Mouse (Mus musculus): ENCODE data around the gene Ptprk. TPM values are rescaled to one million over a fixed set of nuclear protein-coding genes. Genes with fewer than 3 reads are reported as not detected.

The Ptprk gene
- total RNA-seq, 2 experiments from 2014 or later, result 72.8 to 87.9 TPM

- DNase-seq (ENCODE audit: low spot score in 2 of 2), result no peak
- intact Hi-C loops (cut with DNase I), result no loop called here
Measured at GRCm38 (mm10) chr10:28260651-28261050, 186.0 kb downstream of the Ptprk start.

GRCm38 (mm10) chr10:28262159-28262558 is 187.5 kb downstream of the Ptprk start:
- intact Hi-C loops (cut with DNase I), result no loop called here
- no peak for DNase-seq (ENCODE audit: low spot score in 2 of 2)

- intact Hi-C loops (cut with DNase I), result no loop called here
Measured at GRCm38 (mm10) chr10:28263546-28263945, 188.9 kb downstream of the Ptprk start.

GRCm38 (mm10) chr10:28270273-28270672 is 195.7 kb downstream of the Ptprk start:
- intact Hi-C loops (cut with DNase I), result no loop called here
- DNase-seq (ENCODE audit: low spot score in 2 of 2), result no peak

More at GRCm38 (mm10) chr10:28263546-28263945, 188.9 kb downstream of the Ptprk start:
- DNase-seq (ENCODE audit: low spot score in 2 of 2), result no peak

- DNase-seq (ENCODE audit: low spot score in 2 of 2), result no peak
- intact Hi-C loops (cut with DNase I), result no loop called here
Measured at GRCm38 (mm10) chr10:28271729-28272606, 197.3 kb downstream of the Ptprk start.

GRCm38 (mm10) chr10:28278757-28279156 is 204.1 kb downstream of the Ptprk start:
- DNase-seq (ENCODE audit: low spot score in 2 of 2), result no peak
- intact Hi-C loops (cut with DNase I), result no loop called here

GRCm38 (mm10) chr10:28297531-28297930 is 222.9 kb downstream of the Ptprk start:
- intact Hi-C loops (cut with DNase I), result no loop called here
- DNase-seq (ENCODE audit: low spot score in 2 of 2), result no peak

GRCm38 (mm10) chr10:28299207-28299606 is 224.6 kb downstream of the Ptprk start:
- intact Hi-C loops (cut with DNase I), result no loop called here
- no peak for DNase-seq (ENCODE audit: low spot score in 2 of 2)

GRCm38 (mm10) chr10:28303856-28304255 is 229.2 kb downstream of the Ptprk start:
- intact Hi-C loops (cut with DNase I), result loop anchor here (10.0 kb wide), 1 partner anchor 229 kb away; the partner anchor contains the start of gene Ptprk
- no peak for DNase-seq (ENCODE audit: low spot score in 2 of 2)

GRCm38 (mm10) chr10:28304292-28304875 is 229.8 kb downstream of the Ptprk start:
- no peak for DNase-seq (ENCODE audit: low spot score in 2 of 2)
- intact Hi-C loops (cut with DNase I), result loop anchor here (10.0 kb wide), 1 partner anchor 230 kb away; the partner anchor contains the start of gene Ptprk

- intact Hi-C loops (cut with DNase I), result loop anchor here (10.0 kb wide), 1 partner anchor 232 kb away; the partner anchor contains the start of gene Ptprk
- no peak for DNase-seq (ENCODE audit: low spot score in 2 of 2)
Measured at GRCm38 (mm10) chr10:28306451-28307086, 231.9 kb downstream of the Ptprk start.

GRCm38 (mm10) chr10:28311369-28311768 is 236.7 kb downstream of the Ptprk start:
- intact Hi-C loops (cut with DNase I), result no loop called here

GRCm38 (mm10) chr10:28322995-28323394 is 248.4 kb downstream of the Ptprk start:
- DNase-seq (ENCODE audit: low spot score in 2 of 2), result no peak
- intact Hi-C loops (cut with DNase I), result no loop called here

More at GRCm38 (mm10) chr10:28311369-28311768, 236.7 kb downstream of the Ptprk start:
- DNase-seq (ENCODE audit: low spot score in 2 of 2), result no peak

GRCm38 (mm10) chr10:28335232-28335631 is 260.6 kb downstream of the Ptprk start:
- no peak for DNase-seq (ENCODE audit: low spot score in 2 of 2)
- intact Hi-C loops (cut with DNase I), result no loop called here

- DNase-seq (ENCODE audit: low spot score in 2 of 2), result no peak
Measured at GRCm38 (mm10) chr10:28338536-28338935, 263.9 kb downstream of the Ptprk start.

GRCm38 (mm10) chr10:28345196-28345681 is 270.6 kb downstream of the Ptprk start:
- DNase-seq (ENCODE audit: low spot score in 2 of 2), result no peak
- intact Hi-C loops (cut with DNase I), result no loop called here

More at GRCm38 (mm10) chr10:28338536-28338935, 263.9 kb downstream of the Ptprk start:
- intact Hi-C loops (cut with DNase I), result no loop called here

GRCm38 (mm10) chr10:28365291-28365690 is 290.7 kb downstream of the Ptprk start:
- intact Hi-C loops (cut with DNase I), result no loop called here
- no peak for DNase-seq (ENCODE audit: low spot score in 2 of 2)

GRCm38 (mm10) chr10:28366065-28366677 is 291.6 kb downstream of the Ptprk start:
- intact Hi-C loops (cut with DNase I), result no loop called here
- DNase-seq (ENCODE audit: low spot score in 2 of 2), result no peak

GRCm38 (mm10) chr10:28369808-28370207 is 295.2 kb downstream of the Ptprk start:
- intact Hi-C loops (cut with DNase I), result no loop called here
- DNase-seq (ENCODE audit: low spot score in 2 of 2), result no peak

GRCm38 (mm10) chr10:28374874-28375273 is 300.3 kb downstream of the Ptprk start:
- no peak for DNase-seq (ENCODE audit: low spot score in 2 of 2)
- intact Hi-C loops (cut with DNase I), result no loop called here
